Mouse (Mus musculus) myocyte (in vitro differentiated cells): ENCODE data around the gene Col2a1. TPM values are rescaled to one million over a fixed set of nuclear protein-coding genes. Genes with fewer than 3 reads are reported as not detected.
A peak's percentile ranks its signal among the peaks of the same experiment; 100 is the strongest.

Source experiments
- H3K27me3 ChIP-seq: one replicate; pipeline ENCODE4 v1.6.1; 2011; ENCODE audit not compliant: control insufficient read depth, insufficient read depth, insufficient read length
- H3K36me3 ChIP-seq: one replicate; pipeline ENCODE4 v1.6.1; 2011; ENCODE audit not compliant: control insufficient read depth, insufficient read depth
- H3K4me2 ChIP-seq: one replicate; pipeline ENCODE4 v1.6.1; 2011; ENCODE audit warnings: low read depth, control low read depth
- H3K4me3 ChIP-seq: one replicate; pipeline ENCODE4 v1.5.1; 2011; ENCODE audit warnings: mild to moderate bottlenecking, control low read depth, moderate library complexity
- H3K79me2 ChIP-seq: one replicate; pipeline ENCODE4 v1.6.1; 2011; ENCODE audit not compliant: control insufficient read depth, insufficient read depth
- H3ac ChIP-seq: one replicate; pipeline ENCODE4 v1.6.1; 2011; ENCODE audit not compliant: control insufficient read depth, insufficient read length
- CEBPB ChIP-seq: IDR thresholded peaks from 2 replicates; pipeline ENCODE4 v1.6.1; 2011; ENCODE audit warnings: mild to moderate bottlenecking, moderate library complexity; ENCODE audit not compliant: poor library complexity, insufficient read depth, severe bottlenecking
- E2F4 ChIP-seq: IDR thresholded peaks from one replicate; pipeline ENCODE4 v1.6.1; 2011; ENCODE audit warnings: mild to moderate bottlenecking, control low read depth, moderate library complexity; ENCODE audit not compliant: insufficient read depth
- MAX ChIP-seq: IDR thresholded peaks from one replicate; pipeline ENCODE4 v1.6.1; 2011; ENCODE audit warnings: low read depth, mild to moderate bottlenecking, control low read depth
- MYOD1 ChIP-seq, 3 experiments: IDR thresholded peaks; one replicate each; pipeline ENCODE4 v1.6.1; 2011; ENCODE audit warnings: control low read depth in 2 of 3, low read depth in 2 of 3, mild to moderate bottlenecking in 2 of 3, moderate library complexity in 1 of 3; ENCODE audit not compliant: insufficient read length in 2 of 3, control insufficient read depth in 1 of 3
- MYOG ChIP-seq, 3 experiments: IDR thresholded peaks; one replicate each; pipeline ENCODE4 v1.6.1; 2011; ENCODE audit warnings: control low read depth in 2 of 3, low read depth in 2 of 3, mild to moderate bottlenecking in 2 of 3; ENCODE audit not compliant: insufficient read length in 2 of 3, control insufficient read depth in 1 of 3, insufficient read depth in 1 of 3
- POLR2A ChIP-seq: IDR thresholded peaks from one replicate; pipeline ENCODE4 v1.6.1; 2011; ENCODE audit warnings: low read depth, mild to moderate bottlenecking, control low read depth, moderate library complexity; ENCODE audit not compliant: insufficient read length
- POLR2AphosphoS2 ChIP-seq: IDR thresholded peaks from one replicate; pipeline ENCODE4 v1.6.1; 2011; ENCODE audit warnings: low read depth, control low read depth; ENCODE audit not compliant: insufficient read length
- REST ChIP-seq: IDR thresholded peaks from one replicate; pipeline ENCODE4 v1.6.1; 2011; ENCODE audit warnings: mild to moderate bottlenecking, control low read depth, moderate library complexity; ENCODE audit not compliant: insufficient read depth, insufficient read length
- SRF ChIP-seq: IDR thresholded peaks from one replicate; pipeline ENCODE4 v1.6.1; 2011; ENCODE audit warnings: low read depth; ENCODE audit not compliant: control insufficient read depth, insufficient read length
- TCF12 ChIP-seq: IDR thresholded peaks from one replicate; pipeline ENCODE4 v1.6.1; 2011; ENCODE audit warnings: mild to moderate bottlenecking, control low read depth; ENCODE audit not compliant: poor library complexity, insufficient read depth, severe bottlenecking
- TCF3 ChIP-seq: IDR thresholded peaks from one replicate; pipeline ENCODE4 v1.6.1; 2011; ENCODE audit warnings: low read depth, control low read depth; ENCODE audit not compliant: insufficient read length
- USF1 ChIP-seq: IDR thresholded peaks from one replicate; pipeline ENCODE4 v1.6.1; 2011; ENCODE audit warnings: low read depth, mild to moderate bottlenecking, control low read depth, moderate library complexity
- polyA plus RNA-seq: library from polyadenylated mRNA; unstranded; fragments of >200 nt; fragmentation: generic; extraction: Trizol; gene quantifications from one replicate; pipeline ENCODE4 v1.2.1, GENCODE M21; 2012; ENCODE audit warnings: missing spikeins

Gene Col2a1
- polyA plus RNA-seq, 1 experiment = 0.01 TPM

DNA sequence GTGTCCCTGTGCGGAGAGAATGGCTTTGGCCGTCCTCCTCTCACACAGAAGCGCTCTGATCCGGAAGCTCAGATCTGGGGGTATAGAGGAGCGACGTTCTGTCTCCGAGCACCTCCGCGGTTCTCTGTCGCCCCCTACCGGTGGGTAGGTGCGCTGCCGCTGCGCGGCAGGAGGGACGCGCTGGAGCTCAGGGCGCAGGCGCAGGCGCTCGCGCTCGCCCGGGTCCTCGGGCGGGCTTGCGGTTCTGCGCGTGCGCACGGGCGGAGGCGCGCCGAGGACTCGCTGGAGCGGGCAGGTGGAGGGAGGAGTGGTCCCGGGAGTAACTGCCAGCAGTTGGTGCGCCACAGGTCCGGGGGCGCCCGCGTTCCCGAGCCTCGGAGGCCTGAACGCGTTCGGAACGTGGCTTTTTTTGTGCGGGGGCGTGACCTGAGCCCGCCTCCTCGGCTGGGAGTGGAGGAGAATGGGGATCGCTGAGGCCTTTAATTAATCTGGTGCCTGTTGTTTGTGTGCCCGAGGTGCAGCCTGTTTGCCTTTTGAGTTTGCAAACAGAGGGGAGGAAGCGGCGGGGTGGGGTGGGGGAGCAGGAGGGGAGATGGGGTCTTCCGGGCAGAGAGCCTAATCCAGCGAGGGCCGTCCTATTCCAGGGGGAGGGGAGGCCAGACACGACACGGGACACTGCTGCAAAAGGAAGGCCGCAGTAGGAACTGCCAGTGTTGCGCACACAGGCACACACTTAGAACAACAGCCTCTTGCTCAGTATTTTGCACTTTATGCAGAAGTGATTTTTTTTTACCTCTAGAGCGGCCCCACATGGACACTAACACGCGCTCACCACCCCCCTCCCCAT is 40.3 kb downstream of the Col2a1 start, which contains the start of gene Tmem106c:
Tmem106c (plus strand) TSS at position 212 of the 847 bp plus-strand sequence.
- Histone ChIP-seq H3K79me2 (no peaks in the 10 kb centered on the region), H3ac (peak within 1 kb of the TSS; percentile 17), H3K27me3 (peaks cover 11% of the 10 kb centered on the region), H3K4me3 (peak within 1 kb of the TSS; percentile 31), H3K36me3 (no peaks in the 10 kb centered on the region), H3K4me2 (peak within 1 kb of the TSS; percentile 94)
- TF ChIP-seq POLR2AphosphoS2 = peak; percentile 23
- TF ChIP-seq MYOD1 (IDR thresholded peaks at IDR 0.05; ENCODE audit: control insufficient read depth in 1 of 3, insufficient read length in 2 of 3, low read depth in 2 of 3) = peak in 1 of 3 experiments; percentile 49
- TF ChIP-seq POLR2A = peak; percentile 63
- TF ChIP-seq TCF3 = no peak
- no peak for TF ChIP-seq E2F4
- no peak for TF ChIP-seq MAX
- TF ChIP-seq USF1 = no peak
- no peak for TF ChIP-seq MYOG (IDR thresholded peaks at IDR 0.05; ENCODE audit: control insufficient read depth in 1 of 3, insufficient read depth in 1 of 3, insufficient read length in 2 of 3, low read depth in 2 of 3)
- TF ChIP-seq CEBPB = no peak
- no peak for TF ChIP-seq SRF

DNA sequence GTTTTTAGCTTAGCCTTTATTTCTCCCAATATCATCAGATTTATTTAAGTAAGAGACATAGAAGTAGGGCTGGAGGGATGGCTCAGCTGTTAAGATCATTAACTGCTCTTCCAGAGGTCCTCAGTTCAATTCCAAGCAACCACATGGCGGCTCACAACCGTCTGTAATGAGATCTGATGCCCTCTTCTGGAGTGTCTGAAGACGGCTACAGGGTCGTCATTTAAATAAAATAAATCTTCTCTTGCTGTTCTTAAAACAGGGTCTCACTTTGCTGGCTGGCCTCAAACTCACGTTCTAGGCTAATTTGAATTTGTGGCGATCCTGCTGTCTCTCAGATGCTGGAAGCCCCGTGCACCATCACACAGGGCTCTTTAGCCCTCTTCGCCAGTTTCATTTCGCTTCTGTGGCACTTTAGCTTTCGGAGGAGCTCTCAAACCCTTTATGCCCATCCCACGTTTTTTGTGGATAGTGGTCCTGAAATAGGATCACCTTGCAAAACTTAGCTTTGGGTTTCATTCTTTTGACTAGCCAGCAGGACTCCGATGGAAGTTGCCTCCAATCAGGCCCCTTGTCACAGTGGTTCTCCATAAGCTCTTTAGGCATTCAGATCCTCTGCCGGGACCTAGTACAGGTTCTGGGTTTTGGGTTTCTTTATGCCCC is 41.0 kb downstream of the Col2a1 start:
- peaks cover 3% of the 10 kb centered on the region for H3K27me3 ChIP-seq

DNA sequence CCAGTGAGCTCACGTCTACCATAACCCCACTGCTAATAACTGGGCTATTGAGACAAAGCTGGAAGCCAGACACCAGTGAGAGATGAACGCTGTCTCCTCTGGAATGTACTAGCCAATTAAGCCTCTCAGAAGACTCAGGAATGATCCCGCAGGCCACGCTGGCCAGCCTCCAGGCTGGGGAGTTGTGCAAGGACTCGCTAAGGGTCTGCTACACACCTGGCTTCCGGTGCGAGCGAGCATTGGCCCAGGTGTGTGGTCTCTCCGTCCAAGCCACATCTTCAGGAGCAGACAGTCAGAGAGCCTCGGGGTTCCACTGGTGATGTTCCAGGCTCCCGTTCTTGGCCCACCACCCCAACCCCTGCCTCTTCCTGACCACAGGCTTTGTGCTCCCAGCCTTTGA is 48.1 kb downstream of the Col2a1 start:
- no peaks in the 10 kb centered on the region for H3K79me2 ChIP-seq
- H3ac ChIP-seq = no peak overlapping the region
- TF ChIP-seq CEBPB = no peak
- no peak for TF ChIP-seq POLR2A
- TF ChIP-seq MAX = no peak
- TF ChIP-seq USF1 = no peak
- TF ChIP-seq MYOD1 (IDR thresholded peaks at IDR 0.05; ENCODE audit: control insufficient read depth in 1 of 3, insufficient read length in 2 of 3, low read depth in 2 of 3) = no peak
- no peak for TF ChIP-seq POLR2AphosphoS2
- no peak for TF ChIP-seq TCF3
- TF ChIP-seq REST = no peak
- no peak for TF ChIP-seq E2F4
- no peak for TF ChIP-seq TCF12
- TF ChIP-seq SRF = no peak
- no peak for TF ChIP-seq MYOG (IDR thresholded peaks at IDR 0.05; ENCODE audit: control insufficient read depth in 1 of 3, insufficient read depth in 1 of 3, insufficient read length in 2 of 3, low read depth in 2 of 3)
- no peak overlapping the region for H3K4me3 ChIP-seq
- H3K36me3 ChIP-seq = no peaks in the 10 kb centered on the region
- peaks cover 31% of the 10 kb centered on the region for H3K27me3 ChIP-seq
- H3K4me2 ChIP-seq = no peak overlapping the region

More for the DNA sequence above, 41.0 kb downstream of the Col2a1 start:
- peak overlapping the region; percentile 17 for H3ac ChIP-seq
- H3K36me3 ChIP-seq = no peaks in the 10 kb centered on the region
- peak overlapping the region; percentile 31 for H3K4me3 ChIP-seq
- TF ChIP-seq POLR2AphosphoS2 (no peak), SRF (no peak), E2F4 (no peak)
- no peaks in the 10 kb centered on the region for H3K79me2 ChIP-seq
- H3K4me2 ChIP-seq = peak overlapping the region; percentile 94

DNA sequence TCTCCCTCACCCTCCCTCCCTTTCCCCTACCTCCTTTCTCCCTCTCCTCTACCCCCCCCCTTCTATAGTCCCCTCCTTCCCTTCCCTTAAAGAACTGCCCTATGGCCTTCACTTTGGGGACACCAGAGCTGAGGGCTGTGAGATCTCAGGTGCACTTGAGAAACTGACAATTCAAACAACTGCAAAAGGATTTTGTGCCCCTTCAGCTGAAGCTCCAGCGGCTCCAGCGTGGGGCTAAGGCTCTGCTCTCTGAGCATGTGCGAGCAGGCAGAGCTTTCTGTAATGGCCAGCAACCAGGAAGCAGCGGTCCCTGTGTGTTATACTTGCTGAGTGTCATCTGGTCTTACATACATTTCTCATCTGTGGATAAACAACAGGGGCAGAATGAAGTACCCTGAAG is 48.8 kb downstream of the Col2a1 start:
- H3ac ChIP-seq = no peak overlapping the region
- peaks cover 31% of the 10 kb centered on the region for H3K27me3 ChIP-seq
- no peaks in the 10 kb centered on the region for H3K79me2 ChIP-seq
- no peak for TF ChIP-seq POLR2A
- TF ChIP-seq E2F4 = no peak
- no peak for TF ChIP-seq MAX
- TF ChIP-seq TCF12 = no peak
- no peak for TF ChIP-seq REST
- no peak for TF ChIP-seq SRF
- TF ChIP-seq USF1 = no peak
- no peak for TF ChIP-seq POLR2AphosphoS2
- peak overlapping the region; percentile 46 for H3K4me2 ChIP-seq
- no peak overlapping the region for H3K4me3 ChIP-seq
- no peaks in the 10 kb centered on the region for H3K36me3 ChIP-seq

DNA sequence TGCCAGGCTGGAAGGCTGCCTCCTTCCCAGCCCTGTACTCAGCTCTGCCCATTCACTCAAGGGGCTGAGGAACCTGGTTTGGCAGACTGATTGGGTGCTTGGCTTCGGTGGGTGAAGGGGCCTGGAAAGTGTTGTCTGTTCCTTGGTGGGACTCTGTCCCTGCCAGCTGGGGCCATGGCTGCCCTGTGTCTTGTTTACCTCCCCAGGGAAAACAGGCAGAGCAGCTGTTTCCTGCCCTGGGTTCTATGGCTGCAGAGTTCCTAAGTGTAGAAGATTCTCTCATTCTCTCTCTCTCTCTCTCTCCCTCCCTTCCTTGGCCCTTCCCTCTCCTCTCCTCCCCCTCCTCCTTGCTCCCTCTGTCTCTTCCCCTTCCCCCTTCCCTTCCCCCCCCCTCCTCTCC is 49.2 kb downstream of the Col2a1 start:
- no peak for TF ChIP-seq E2F4
- peak in 1 of 3 experiments; percentile 10 for TF ChIP-seq MYOG (IDR thresholded peaks at IDR 0.05; ENCODE audit: control insufficient read depth in 1 of 3, insufficient read depth in 1 of 3, insufficient read length in 2 of 3, low read depth in 2 of 3)
- Histone ChIP-seq H3K4me2 (peak overlapping the region; percentile 22), H3K27me3 (peaks cover 31% of the 10 kb centered on the region), H3K36me3 (no peaks in the 10 kb centered on the region), H3K79me2 (no peaks in the 10 kb centered on the region), H3K4me3 (no peak overlapping the region), H3ac (no peak overlapping the region)
